Mouse (Mus musculus) stomach, postnatal 0 days (tissue): ENCODE measurements around the gene Mgarp.

ENCODE experiments used
- CTCF ChIP-seq: IDR thresholded peaks from 2 replicates; pipeline ENCODE4 v1.5.1; 2016; ENCODE audit warnings: antibody characterized with exemption, low read depth, mild to moderate bottlenecking, moderate library complexity
- EP300 ChIP-seq: optimal IDR thresholded peaks from 2 replicates; pipeline ENCODE3; 2016; ENCODE audit warnings: antibody characterized with exemption

GRCm38 (mm10) chr3:51342152-51342551 is 54.4 kb downstream of the Mgarp start:
- no peak for TF ChIP-seq CTCF
- TF ChIP-seq EP300 = no peak
